9 mouse cellular contexts compared by ENCODE assay signal in the genomic region with DNA sequence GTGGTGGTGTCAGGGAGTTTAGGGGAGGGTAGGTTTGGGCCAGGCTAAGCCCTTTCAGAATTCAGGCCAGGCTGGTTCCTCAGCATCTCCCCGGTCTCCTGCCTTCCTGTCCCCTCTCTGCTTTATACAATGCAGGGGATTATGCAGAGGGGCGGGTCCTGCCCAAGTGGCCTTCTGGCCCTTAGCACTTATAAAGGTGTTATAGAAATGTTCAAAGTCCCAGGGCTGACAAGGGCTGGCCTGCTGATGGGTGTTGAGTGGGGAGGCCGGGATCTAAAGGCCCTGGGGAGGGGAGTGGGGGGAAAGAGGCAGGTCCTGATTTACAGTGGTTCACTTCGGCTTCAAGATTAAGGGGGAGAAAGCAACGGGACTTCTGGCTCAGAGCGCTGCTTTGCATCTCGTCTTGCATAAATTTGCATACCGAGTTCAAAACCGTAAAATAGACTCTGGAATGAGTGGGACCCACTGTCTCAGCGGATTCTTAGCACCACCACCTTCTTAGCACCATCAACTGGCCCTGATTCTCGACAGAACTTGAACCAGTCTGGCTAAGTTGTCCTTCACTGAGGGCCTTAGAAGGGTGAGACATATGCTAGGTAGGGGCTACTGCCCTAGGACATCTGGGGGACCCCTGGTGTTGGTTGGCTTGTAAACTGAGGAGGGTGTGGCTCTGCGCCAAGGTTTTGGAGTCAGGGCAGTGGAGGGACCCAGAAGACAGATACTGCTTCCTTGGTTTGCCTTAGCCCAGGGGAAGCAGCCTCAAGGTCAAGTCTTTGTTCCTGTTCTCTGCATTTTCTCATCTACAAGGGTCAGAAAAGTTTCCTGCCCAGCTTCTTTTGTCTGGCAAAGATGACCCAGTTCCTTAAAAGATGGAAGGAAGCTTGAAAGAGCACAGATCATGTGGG. TPM values are rescaled to one million over a fixed set of nuclear protein-coding genes. Genes with fewer than 3 reads are reported as not detected.
A peak's percentile ranks its signal among the peaks of the same experiment; 100 is the strongest.
DNase-seq lines count a peak whose midpoint lies in the region; ATAC-seq and TF ChIP-seq lines count a peak whose summit lies in the region.
"Had no signal": no experiment of that assay in that cellular context is flagged by ENCODE, and none has a peak within 500 bp of the region (broad histone marks: within the 10 kb centered on the region; RNA-seq: fewer than 3 reads in every experiment).

No protein-coding gene starts in this region.

- H3K27ac ChIP-seq in kidney, postnatal 0 days, result no peak overlapping the region
- 0 out of 2 replicates have a peak overlapping the region, but pooled peaks have one; percentile 71 for H3K27ac ChIP-seq in embryonic facial prominence, embryonic 11.5 days (replicated peaks; ENCODE audit: low read depth, low read length)
- H3K27ac ChIP-seq in hindbrain, embryonic 14.5 days, result peak overlapping the region; percentile 88
- H3K27ac ChIP-seq: left cerebral cortex, adult 2 months had no signal

- no peak overlapping the region for H3K4me3 ChIP-seq in kidney, postnatal 0 days (replicated peaks; ENCODE audit: low read depth, low read length)
- peak overlapping the region; percentile 72 for H3K4me3 ChIP-seq in embryonic facial prominence, embryonic 11.5 days (ENCODE audit: low read depth, low read length)
- peak overlapping the region; percentile 84 for H3K4me3 ChIP-seq in hindbrain, embryonic 14.5 days (replicated peaks; ENCODE audit: low read length)
- H3K4me3 ChIP-seq: left cerebral cortex, adult 2 months had no signal

- no peak for TF ChIP-seq CTCF in kidney, postnatal 0 days (IDR thresholded peaks at IDR 0.05; ENCODE audit: low read depth)

- peak overlapping the region; percentile 94 for H3K4me2 ChIP-seq in kidney, postnatal 0 days (ENCODE audit: low read length)
- peak overlapping the region; percentile 98 for H3K4me2 ChIP-seq in embryonic facial prominence, embryonic 11.5 days (ENCODE audit: low read depth, low read length)
- peak overlapping the region; percentile 94 for H3K4me2 ChIP-seq in hindbrain, embryonic 14.5 days (replicated peaks)

- no peaks in the 10 kb centered on the region for H3K36me3 ChIP-seq in kidney, postnatal 0 days (ENCODE audit: insufficient read depth, low read length)
- no peaks in the 10 kb centered on the region; the same call in 1 of the 2 replicates for H3K36me3 ChIP-seq in embryonic facial prominence, embryonic 11.5 days (replicated peaks; ENCODE audit: control insufficient read depth, insufficient read depth, low read depth, low read length)
- no peaks in the 10 kb centered on the region; the same call in 1 of the 2 replicates for H3K36me3 ChIP-seq in hindbrain, embryonic 14.5 days (replicated peaks; ENCODE audit: control insufficient read depth, insufficient read depth)

- no peak overlapping the region for H3K9ac ChIP-seq in kidney, postnatal 0 days (ENCODE audit: low read depth, low read length)
- H3K9ac ChIP-seq in embryonic facial prominence, embryonic 11.5 days (replicated peaks; ENCODE audit: low read length), result peak overlapping the region; percentile 41
- H3K9ac ChIP-seq in hindbrain, embryonic 14.5 days, result peak overlapping the region; percentile 92

- no peaks in the 10 kb centered on the region for H3K27me3 ChIP-seq in kidney, postnatal 0 days (ENCODE audit: insufficient read depth, low read length)
- no peaks in the 10 kb centered on the region for H3K27me3 ChIP-seq in embryonic facial prominence, embryonic 11.5 days (ENCODE audit: control insufficient read depth, insufficient read depth, low read length)
- H3K27me3 ChIP-seq in hindbrain, embryonic 14.5 days (ENCODE audit: control insufficient read depth, insufficient read depth, low read length), result no peaks in the 10 kb centered on the region

- 36% methylated on average over 12 of the region's 12 CpGs for WGBS in kidney, postnatal 0 days
- 29% methylated on average over 12 of the region's 12 CpGs for WGBS in embryonic facial prominence, embryonic 11.5 days
- 11% methylated on average over 12 of the region's 12 CpGs for WGBS in hindbrain, embryonic 14.5 days

- peaks cover 23% of the 10 kb centered on the region for H3K4me1 ChIP-seq in kidney, postnatal 0 days (replicated peaks; ENCODE audit: insufficient read depth, low read length)
- peaks cover 9% of the 10 kb centered on the region; the same call in 1 of the 2 replicates for H3K4me1 ChIP-seq in embryonic facial prominence, embryonic 11.5 days (ENCODE audit: control insufficient read depth, insufficient read depth, low read length)
- H3K4me1 ChIP-seq in hindbrain, embryonic 14.5 days (replicated peaks; ENCODE audit: control insufficient read depth, insufficient read depth, low read length), result peaks cover 30% of the 10 kb centered on the region

- no peaks in the 10 kb centered on the region for H3K9me3 ChIP-seq in kidney, postnatal 0 days (replicated peaks; ENCODE audit: low read length)
- no peaks in the 10 kb centered on the region for H3K9me3 ChIP-seq in embryonic facial prominence, embryonic 11.5 days (replicated peaks; ENCODE audit: control insufficient read depth, low read length)
- H3K9me3 ChIP-seq in hindbrain, embryonic 14.5 days (ENCODE audit: control insufficient read depth, low read length), result no peaks in the 10 kb centered on the region

- DNase-seq in kidney, postnatal 0 days (ENCODE audit: low spot score), result no peak
- no peak for DNase-seq in kidney, postnatal 14 days
- DNase-seq in embryonic facial prominence, embryonic 11.5 days (ENCODE audit: low spot score), result peak; percentile 26
- DNase-seq in hindbrain, embryonic 14.5 days (ENCODE audit: low spot score), result no peak
- peak; percentile 32 for DNase-seq in neural tube, embryonic 10.5 days (ENCODE audit: extremely low spot score, low spot score)
- DNase-seq in thymus, postnatal 36 days, result no peak
- no peak for DNase-seq in gastrocnemius, adult 18-20 months (ENCODE audit: low spot score)

- ATAC-seq in kidney, postnatal 0 days (replicated peaks; ENCODE audit: low FRiP score, low read depth), result no peak
- ATAC-seq in embryonic facial prominence, embryonic 11.5 days (replicated peaks; ENCODE audit: insufficient number of reproducible peaks, low FRiP score, low TSS enrichment, low read depth), result no peak
- peak; percentile 22; the same call in 1 of the 2 replicates for ATAC-seq in hindbrain, embryonic 14.5 days (ENCODE audit: low FRiP score)
- ATAC-seq in granulocyte monocyte progenitor cell, adult 5-6 weeks (replicated peaks; ENCODE audit: poor library complexity, severe bottlenecking), result no peak

RNA-seq across cellular contexts. Expression of a gene that starts 3.4 kb away (rescaled TPM):
- polyA plus RNA-seq in kidney, postnatal 0 days (2015; fragmentation: Nextera tagmentation; extraction: Ambion mirVana), result 116 and 123 TPM in 2 replicates
- 368 and 450 TPM in 2 replicates for polyA plus RNA-seq in embryonic facial prominence, embryonic 11.5 days (2014; fragmentation: Nextera tagmentation; extraction: Ambion mirVana)
- polyA plus RNA-seq in hindbrain, embryonic 14.5 days (2014; fragmentation: Nextera tagmentation; extraction: Ambion mirVana), result 443 and 473 TPM in 2 replicates
- total RNA-seq in granulocyte monocyte progenitor cell, adult 5-6 weeks (2014; fragmentation: Nextera tagmentation), result not detected in 2 replicates
- not detected in 2 replicates for total RNA-seq in granulocyte monocyte progenitor cell, adult 5-6 weeks (2017)
- total RNA-seq in gastrocnemius, adult 18-20 months (2021), result under 1 TPM; 0.28 to 0.62 TPM

RNA-seq across cellular contexts. Expression of a gene that starts 47.0 kb away (rescaled TPM):
- polyA plus RNA-seq in kidney, postnatal 0 days (2015; fragmentation: Nextera tagmentation; extraction: Ambion mirVana), result 87.7 and 95.0 TPM in 2 replicates
- 69.4 and 71.2 TPM in 2 replicates for polyA plus RNA-seq in embryonic facial prominence, embryonic 11.5 days (2014; fragmentation: Nextera tagmentation; extraction: Ambion mirVana)
- polyA plus RNA-seq in hindbrain, embryonic 14.5 days (2014; fragmentation: Nextera tagmentation; extraction: Ambion mirVana), result 47.5 and 54.4 TPM in 2 replicates
- total RNA-seq in granulocyte monocyte progenitor cell, adult 5-6 weeks (2014; fragmentation: Nextera tagmentation), result not detected in 2 replicates
- 0.09 TPM in 1 of 2 replicates, not detected in the other for total RNA-seq in granulocyte monocyte progenitor cell, adult 5-6 weeks (2017)
- 100 to 1,000 TPM; 189 to 235 TPM for total RNA-seq in gastrocnemius, adult 18-20 months (2021)

Comparison
In these comparisons a context has a peak if more than half of its experiments do, and no peak if none do; other contexts are left out.
1. DNase-seq: peak in embryonic facial prominence, embryonic 11.5 days (single experiment) and neural tube, embryonic 10.5 days (single experiment); none in kidney, postnatal 0 days (single experiment), kidney, postnatal 14 days (single experiment), hindbrain, embryonic 14.5 days (single experiment), thymus, postnatal 36 days (0 of 2) and gastrocnemius, adult 18-20 months (single experiment).
2. Peak in every context shown above with its lines, with median percentiles within 50 percentile points of each other: H3K4me2 ChIP-seq.